Mouse (Mus musculus) E14TG2a.4 (cell line): ENCODE measurements around the gene 1700017B05Rik.

ENCODE experiments used
- CTCF ChIP-seq: conservative IDR thresholded peaks from 2 replicates; pipeline ENCODE4 v1.5.1; 2014; ENCODE audit warnings: low read length
- NANOG ChIP-seq: IDR thresholded peaks from 2 replicates; pipeline ENCODE4 v1.6.1; 2014; ENCODE audit warnings: borderline replicate concordance, low read length, mixed read lengths

DNA sequence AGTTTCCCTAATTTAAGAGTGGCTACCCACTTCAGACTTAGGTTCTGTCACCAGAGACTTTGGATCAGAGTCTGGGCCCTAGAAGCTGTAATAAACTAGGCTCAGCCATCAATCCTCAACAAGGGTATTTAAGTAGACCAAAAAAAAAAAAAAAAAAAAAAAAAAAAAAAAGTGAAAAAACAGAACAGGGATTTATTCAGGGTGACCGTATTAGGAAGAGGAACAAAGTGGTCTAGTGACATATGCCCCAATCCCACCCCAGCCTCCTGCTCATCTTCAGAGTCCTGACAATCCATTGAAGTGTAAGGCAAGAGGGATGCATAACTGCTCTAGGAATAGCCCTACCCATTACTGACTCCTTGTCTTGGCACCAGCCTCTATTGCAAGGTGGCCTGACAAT lies 40.9 kb upstream of the 1700017B05Rik start:
- TF ChIP-seq CTCF (no peak), NANOG (no peak)
